Mouse (Mus musculus) erythroblast, embryonic 14.5 days (primary cell): ENCODE results near the gene Borcs6.

Source experiments
- GATA1 ChIP-seq: IDR thresholded peaks from 2 replicates; pipeline ENCODE4 v1.6.1; 2012; ENCODE audit warnings: low read length, inconsistent platforms, mixed read lengths
- TAL1 ChIP-seq: IDR thresholded peaks from 3 replicates; pipeline ENCODE4 v1.6.1; 2012; ENCODE audit warnings: low read length, inconsistent platforms, mixed read lengths

DNA sequence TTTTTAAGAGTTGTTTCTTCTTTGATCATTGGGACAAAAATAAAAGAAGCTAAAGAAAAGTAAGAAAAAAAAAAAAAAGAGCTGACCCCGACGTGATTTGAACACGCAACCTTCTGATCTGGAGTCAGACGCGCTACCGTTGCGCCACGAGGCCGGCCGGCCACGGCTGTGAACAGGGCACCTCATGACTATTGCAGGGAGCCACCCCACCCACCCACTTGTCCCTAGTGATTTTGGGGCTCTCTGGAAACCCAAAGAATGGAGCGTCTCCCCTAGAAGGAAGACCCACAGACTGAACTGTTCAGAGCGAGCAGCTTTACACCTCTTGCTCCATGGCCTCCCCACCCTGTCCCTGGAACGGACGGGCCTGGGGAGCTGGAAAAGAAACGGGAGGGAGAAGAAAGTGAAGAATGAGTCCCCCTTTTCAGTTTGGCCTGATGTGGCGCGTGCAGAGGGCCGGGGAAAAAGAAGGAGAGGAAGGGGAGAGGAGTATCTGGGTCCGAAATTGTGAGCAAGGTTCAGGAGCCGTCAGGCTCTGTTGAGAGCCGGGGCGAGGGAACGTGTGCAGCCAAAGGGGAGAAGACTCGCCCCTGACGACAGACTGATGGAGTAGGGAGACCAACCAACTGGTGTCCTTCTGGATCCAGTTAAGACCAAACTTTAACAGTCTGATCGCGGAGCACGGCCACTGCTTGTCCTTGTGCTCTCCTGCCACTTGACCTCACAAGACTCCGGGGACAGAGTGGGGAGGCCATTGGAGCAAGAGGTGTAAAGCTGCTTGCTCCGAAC lies 4.1 kb downstream of the Borcs6 start:
- TF ChIP-seq GATA1 = no peak
- TF ChIP-seq TAL1 = no peak
